Mouse (Mus musculus): ENCODE measurements around the gene Aldh1a1.

DNA sequence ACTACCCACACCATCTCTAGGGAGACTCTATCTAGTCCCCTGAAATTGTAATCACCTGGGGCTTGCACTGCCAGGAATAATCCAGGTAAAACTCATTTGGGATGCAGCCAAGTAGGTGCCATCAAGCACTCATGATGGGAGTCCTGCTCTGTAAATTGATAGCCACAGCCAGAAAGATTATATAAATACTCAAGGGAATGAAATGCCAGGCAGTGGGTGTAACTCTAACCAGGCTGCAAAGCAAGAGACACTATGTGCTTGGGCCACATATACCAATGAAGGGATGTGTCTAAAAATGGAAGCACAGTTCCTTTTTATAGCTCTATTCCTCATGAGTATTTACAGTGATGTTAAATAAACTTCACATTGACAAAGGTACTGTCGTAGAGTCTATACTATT lies 56.9 kb downstream of the Aldh1a1 start:
- TF ChIP-seq CTCF (IDR thresholded peaks at IDR 0.05; ENCODE audit: extremely low read depth, insufficient read length, insufficient replicate concordance, low read depth, low read length) (no peak), POLR2A (IDR thresholded peaks at IDR 0.05; ENCODE audit: low read depth, low read length) (no peak)
